Mouse (Mus musculus) mature B cell (primary cell): ENCODE data around the gene Stag2.

ENCODE experiments used
- in situ Hi-C: fragments of 300-500 bp; cut with MboI; formaldehyde crosslinking; loops from 2 replicates; pipeline ENCODE4 v1.14.3; 2019

Gene Stag2

GRCm38 (mm10) chrX:42250342-42250741 is 101.2 kb downstream of the Stag2 start:
- in situ Hi-C loops: loop anchor here (25.0 kb wide), 1 partner anchor 388 kb away; no protein-coding TSS in a partner anchor

- in situ Hi-C loops: loop anchor here (25.0 kb wide), 1 partner anchor 410 kb away; no protein-coding TSS in a partner anchor
Measured at GRCm38 (mm10) chrX:42272713-42273112, 123.6 kb downstream of the Stag2 start.

- in situ Hi-C loops: no loop called here
Measured at GRCm38 (mm10) chrX:42290215-42290614, 141.1 kb downstream of the Stag2 start.

GRCm38 (mm10) chrX:42315231-42315630 is 166.1 kb downstream of the Stag2 start:
- in situ Hi-C loops: no loop called here

- in situ Hi-C loops: no loop called here
Measured at GRCm38 (mm10) chrX:42320424-42320823, 171.3 kb downstream of the Stag2 start.

GRCm38 (mm10) chrX:42321200-42321773 is 172.2 kb downstream of the Stag2 start:
- in situ Hi-C loops: no loop called here

- in situ Hi-C loops: no loop called here
Measured at GRCm38 (mm10) chrX:42324848-42325247, 175.7 kb downstream of the Stag2 start.
